Mouse (Mus musculus) spleen, adult 2 months (tissue): Measurements from ENCODE around the gene Ptprn2.

ENCODE experiments used
- CTCF ChIP-seq: fragments of 200-500 bp; IDR thresholded peaks from 2 replicates; pipeline ENCODE4 v1.5.1; 2011; ENCODE audit warnings: mild to moderate bottlenecking, inconsistent platforms; ENCODE audit not compliant: insufficient read depth, insufficient read length, insufficient replicate concordance; ENCODE audit errors: extremely low read depth
- POLR2A ChIP-seq: fragments of 200-500 bp; IDR thresholded peaks from 2 replicates; pipeline ENCODE4 v1.6.1; 2011; ENCODE audit warnings: low read depth, low read length, inconsistent platforms

GRCm38 (mm10) chr12:117262003-117262402 lies 776.5 kb downstream of the Ptprn2 start:
- no peak for TF ChIP-seq POLR2A
- TF ChIP-seq CTCF: no peak
